Mouse (Mus musculus): ENCODE data around the gene Slc9a8. TPM values are rescaled to one million over a fixed set of nuclear protein-coding genes. Genes with fewer than 3 reads are reported as not detected.
A peak's percentile ranks its signal among the peaks of the same experiment; 100 is the strongest.

Slc9a8 gene
- total RNA-seq, 2 experiments from 2014 or later = 23.4 to 27.7 TPM

- DNase-seq = no peak
Measured at GRCm38 (mm10) chr2:167449331-167450275, 28.1 kb downstream of the Slc9a8 start.

GRCm38 (mm10) chr2:167450647-167451046, 29.1 kb downstream of the Slc9a8 start:
- DNase-seq = no peak

GRCm38 (mm10) chr2:167453814-167454213, 32.3 kb downstream of the Slc9a8 start:
- no peak for DNase-seq

GRCm38 (mm10) chr2:167456361-167457020, 35.0 kb downstream of the Slc9a8 start:
- DNase-seq = no peak

GRCm38 (mm10) chr2:167457213-167457612, 35.7 kb downstream of the Slc9a8 start:
- DNase-seq = no peak

- DNase-seq = peak; percentile 52
Measured at GRCm38 (mm10) chr2:167458548-167458947, 37.0 kb downstream of the Slc9a8 start.

GRCm38 (mm10) chr2:167459071-167459865, 37.8 kb downstream of the Slc9a8 start:
- no peak for DNase-seq

- peak; percentile 56 for DNase-seq
Measured at GRCm38 (mm10) chr2:167462954-167463353, 41.4 kb downstream of the Slc9a8 start.

- no peak for DNase-seq
Measured at GRCm38 (mm10) chr2:167463802-167464201, 42.3 kb downstream of the Slc9a8 start.

- peak; percentile 55 for DNase-seq
Measured at GRCm38 (mm10) chr2:167465951-167466350, 44.4 kb downstream of the Slc9a8 start.

- DNase-seq = no peak
Measured at GRCm38 (mm10) chr2:167467214-167467613, 45.7 kb downstream of the Slc9a8 start.

- no peak for DNase-seq
Measured at GRCm38 (mm10) chr2:167468444-167468843, 46.9 kb downstream of the Slc9a8 start.

- DNase-seq = no peak
Measured at GRCm38 (mm10) chr2:167470611-167471010, 49.1 kb downstream of the Slc9a8 start.

- DNase-seq = peak; percentile 47
Measured at GRCm38 (mm10) chr2:167471585-167471984, 50.1 kb downstream of the Slc9a8 start.

GRCm38 (mm10) chr2:167474218-167474617, 52.7 kb downstream of the Slc9a8 start:
- no peak for DNase-seq

GRCm38 (mm10) chr2:167475596-167475995, 54.1 kb downstream of the Slc9a8 start:
- no peak for DNase-seq

GRCm38 (mm10) chr2:167476200-167476688, 54.7 kb downstream of the Slc9a8 start:
- DNase-seq = peak; percentile 44

- DNase-seq = no peak
Measured at GRCm38 (mm10) chr2:167476762-167477161, 55.2 kb downstream of the Slc9a8 start.

GRCm38 (mm10) chr2:167478128-167478527, 56.6 kb downstream of the Slc9a8 start:
- DNase-seq = no peak

GRCm38 (mm10) chr2:167479501-167479900, 58.0 kb downstream of the Slc9a8 start:
- DNase-seq = no peak

GRCm38 (mm10) chr2:167482681-167483080, 61.2 kb downstream of the Slc9a8 start:
- DNase-seq = no peak
